Mouse (Mus musculus): ENCODE measurements around the gene Zfp418.

- TF ChIP-seq POLR2A (IDR thresholded peaks at IDR 0.05; ENCODE audit: low read depth, low read length) (no peak), CTCF (IDR thresholded peaks at IDR 0.05; ENCODE audit: extremely low read depth, insufficient read length, insufficient replicate concordance, low read depth, low read length) (no peak)
Observed at GRCm38 (mm10) chr7:7132751-7133150, 38.4 kb upstream of the Zfp418 start.

All from small intestine, adult 2 months (tissue).